8 mouse cellular contexts compared by ENCODE assay signal in the genomic region with DNA sequence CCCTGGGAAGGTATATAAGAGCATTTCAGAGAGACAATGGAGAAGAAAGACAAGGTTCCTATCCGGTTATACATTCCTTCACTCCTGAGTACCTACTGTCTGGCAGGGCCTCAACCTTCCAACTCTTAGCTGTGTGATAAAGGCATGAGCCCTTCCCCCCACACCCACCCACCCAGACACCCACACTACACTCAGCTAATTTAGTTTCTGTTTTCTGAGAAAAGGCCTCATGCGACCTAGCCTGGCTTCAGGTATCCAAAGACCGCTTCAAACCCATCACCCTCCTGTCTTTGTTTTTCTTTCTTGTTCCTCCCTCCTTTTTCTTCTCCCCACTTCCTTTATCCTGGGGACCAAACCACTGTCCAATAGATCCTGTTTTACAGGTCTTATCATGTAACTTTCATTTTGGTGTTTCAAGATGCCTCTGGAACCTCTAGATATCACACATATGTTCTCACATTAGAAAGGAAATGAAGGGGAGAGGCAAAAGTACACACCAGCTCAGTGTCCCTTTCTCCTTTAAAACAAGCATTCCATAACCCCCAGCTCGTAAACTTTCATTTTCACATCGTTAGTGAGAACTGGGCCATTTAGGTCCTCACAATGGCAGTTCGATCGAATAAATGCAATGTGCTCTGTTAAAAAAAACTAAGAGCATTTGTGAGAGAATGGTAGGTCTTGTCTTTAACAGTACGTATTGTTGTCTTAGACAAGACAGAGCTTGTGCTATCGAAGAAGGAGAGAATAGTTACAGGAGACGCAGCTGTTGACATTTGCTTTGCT. TPM values are rescaled to one million over a fixed set of nuclear protein-coding genes. Genes with fewer than 3 reads are reported as not detected.
DNase-seq lines count a peak whose midpoint lies in the region; ATAC-seq and TF ChIP-seq lines count a peak whose summit lies in the region.

No protein-coding gene starts in this region.

- no peaks in the 10 kb centered on the region for H3K27me3 ChIP-seq in kidney, embryonic 16.5 days (ENCODE audit: insufficient read depth, low read length)
- H3K27me3 ChIP-seq in midbrain, embryonic 15.5 days (replicated peaks), result no peaks in the 10 kb centered on the region

- peak overlapping the region; percentile 41; the same call in 1 of the 2 replicates for H3K27ac ChIP-seq in kidney, embryonic 16.5 days (ENCODE audit: low read length)
- H3K27ac ChIP-seq in cortical plate, adult 2 months (ENCODE audit: insufficient read depth, low read length), result peak overlapping the region; percentile 83
- peak overlapping the region; percentile 98 for H3K27ac ChIP-seq in midbrain, embryonic 15.5 days

- H3K4me1 ChIP-seq in kidney, embryonic 16.5 days (ENCODE audit: insufficient read depth, low read length), result peaks cover 23% of the 10 kb centered on the region
- peaks cover 3% of the 10 kb centered on the region for H3K4me1 ChIP-seq in cortical plate, adult 2 months (ENCODE audit: control insufficient read depth, insufficient read depth, low read length)
- H3K4me1 ChIP-seq in midbrain, embryonic 15.5 days, result peaks cover 32% of the 10 kb centered on the region

- no peak for DNase-seq in kidney, postnatal 36 days
- DNase-seq in induced T-regulatory cell, adult 2 months (ENCODE audit: low read depth), result peak; percentile 41
- no peak for DNase-seq in urinary bladder, postnatal 14 days (ENCODE audit: low spot score)
- no peak for DNase-seq in retina, embryonic 14.5 days (ENCODE audit: low spot score)
- no peak for DNase-seq in right cerebral cortex, postnatal 25 days

- peak overlapping the region; percentile 74 for H3K4me2 ChIP-seq in kidney, embryonic 16.5 days (replicated peaks; ENCODE audit: low read depth, low read length)
- H3K4me2 ChIP-seq in midbrain, embryonic 15.5 days, result peak overlapping the region; percentile 51

- H3K4me3 ChIP-seq in kidney, embryonic 16.5 days (ENCODE audit: low read length), result peak overlapping the region; percentile 74
- H3K4me3 ChIP-seq in cortical plate, adult 2 months (ENCODE audit: insufficient read depth, low read length), result peak overlapping the region; percentile 98
- peak overlapping the region; percentile 83 for H3K4me3 ChIP-seq in midbrain, embryonic 15.5 days

- TF ChIP-seq CTCF in cortical plate, adult 2 months (IDR thresholded peaks at IDR 0.05; ENCODE audit: extremely low read depth, insufficient read depth, low read length), result no peak

- ATAC-seq in kidney, embryonic 16.5 days (ENCODE audit: low FRiP score, low TSS enrichment), result no peak
- ATAC-seq in midbrain, embryonic 15.5 days (replicated peaks), result no peak

- H3K9ac ChIP-seq in kidney, embryonic 16.5 days (replicated peaks; ENCODE audit: low read length), result peak overlapping the region; percentile 51
- peak overlapping the region; percentile 46; the same call in 1 of the 2 replicates for H3K9ac ChIP-seq in midbrain, embryonic 15.5 days

- H3K36me3 ChIP-seq in kidney, embryonic 16.5 days (ENCODE audit: insufficient read depth, low read length), result no peaks in the 10 kb centered on the region
- no peaks in the 10 kb centered on the region for H3K36me3 ChIP-seq in midbrain, embryonic 15.5 days (replicated peaks)

- no peaks in the 10 kb centered on the region for H3K9me3 ChIP-seq in kidney, embryonic 16.5 days (ENCODE audit: low read length)
- no peaks in the 10 kb centered on the region for H3K9me3 ChIP-seq in midbrain, embryonic 15.5 days

- WGBS in kidney, embryonic 16.5 days, result 72% methylated on average over 10 of the region's 10 CpGs
- 90% methylated on average over 10 of the region's 10 CpGs for WGBS in midbrain, embryonic 15.5 days

- no peak for TF ChIP-seq POLR2A in cortical plate, adult 2 months (IDR thresholded peaks at IDR 0.05; ENCODE audit: extremely low read depth, insufficient read depth, low read length)

RNA-seq across cellular contexts. Expression of gene Sh3glb1, which starts 1.1 kb away (rescaled TPM):
- polyA plus RNA-seq in kidney, embryonic 16.5 days (2015; fragmentation: Nextera tagmentation; extraction: Ambion mirVana), result 87.8 and 94.9 TPM in 2 replicates
- polyA plus RNA-seq in cortical plate, adult 2 months (2012; rRNA removed), result 25.8 and 27.3 TPM in 2 replicates
- 96.5 and 108 TPM in 2 replicates for polyA plus RNA-seq in midbrain, embryonic 15.5 days (2015; fragmentation: Nextera tagmentation; extraction: Ambion mirVana)

RNA-seq across cellular contexts. Expression of gene Clca3a1, which starts 39.5 kb away (rescaled TPM):
- polyA plus RNA-seq in kidney, embryonic 16.5 days (2015; fragmentation: Nextera tagmentation; extraction: Ambion mirVana), result 13.0 and 13.9 TPM in 2 replicates
- 0.33 and 0.40 TPM in 2 replicates for polyA plus RNA-seq in cortical plate, adult 2 months (2012; rRNA removed)
- polyA plus RNA-seq in midbrain, embryonic 15.5 days (2015; fragmentation: Nextera tagmentation; extraction: Ambion mirVana), result 0.50 and 0.65 TPM in 2 replicates

Comparison
In these comparisons a context has a peak if more than half of its experiments do, and no peak if none do; other contexts are left out.
1. H3K27ac ChIP-seq: peak in every context shown above with its lines; median percentile 98 in midbrain, embryonic 15.5 days; 83 in cortical plate, adult 2 months; 41 in kidney, embryonic 16.5 days.